Mouse (Mus musculus) bone marrow, adult 2 months (tissue): ENCODE measurements around the gene Rab27a.

ENCODE experiments used
- CTCF ChIP-seq: fragments of 200-500 bp; IDR thresholded peaks from 2 replicates; pipeline ENCODE4 v1.5.1; 2011; ENCODE audit warnings: low read length, control low read depth; ENCODE audit not compliant: control insufficient read depth, insufficient read depth
- POLR2A ChIP-seq: fragments of 200-500 bp; IDR thresholded peaks from 2 replicates; pipeline ENCODE4 v1.6.1; 2011; ENCODE audit warnings: low read depth, mild to moderate bottlenecking, control low read depth, low read length, borderline replicate concordance; ENCODE audit not compliant: control insufficient read depth

- TF ChIP-seq CTCF (no peak), POLR2A (no peak)
Observed at GRCm38 (mm10) chr9:73012629-73013028, 32.0 kb upstream of the Rab27a start.
